Mouse (Mus musculus): Measurements from ENCODE around the gene Ltbp4. TPM values are rescaled to one million over a fixed set of nuclear protein-coding genes. Genes with fewer than 3 reads are reported as not detected.

The Ltbp4 gene
- polyA plus RNA-seq, 1 experiment from 2014 or later = 10.5 TPM

DNA sequence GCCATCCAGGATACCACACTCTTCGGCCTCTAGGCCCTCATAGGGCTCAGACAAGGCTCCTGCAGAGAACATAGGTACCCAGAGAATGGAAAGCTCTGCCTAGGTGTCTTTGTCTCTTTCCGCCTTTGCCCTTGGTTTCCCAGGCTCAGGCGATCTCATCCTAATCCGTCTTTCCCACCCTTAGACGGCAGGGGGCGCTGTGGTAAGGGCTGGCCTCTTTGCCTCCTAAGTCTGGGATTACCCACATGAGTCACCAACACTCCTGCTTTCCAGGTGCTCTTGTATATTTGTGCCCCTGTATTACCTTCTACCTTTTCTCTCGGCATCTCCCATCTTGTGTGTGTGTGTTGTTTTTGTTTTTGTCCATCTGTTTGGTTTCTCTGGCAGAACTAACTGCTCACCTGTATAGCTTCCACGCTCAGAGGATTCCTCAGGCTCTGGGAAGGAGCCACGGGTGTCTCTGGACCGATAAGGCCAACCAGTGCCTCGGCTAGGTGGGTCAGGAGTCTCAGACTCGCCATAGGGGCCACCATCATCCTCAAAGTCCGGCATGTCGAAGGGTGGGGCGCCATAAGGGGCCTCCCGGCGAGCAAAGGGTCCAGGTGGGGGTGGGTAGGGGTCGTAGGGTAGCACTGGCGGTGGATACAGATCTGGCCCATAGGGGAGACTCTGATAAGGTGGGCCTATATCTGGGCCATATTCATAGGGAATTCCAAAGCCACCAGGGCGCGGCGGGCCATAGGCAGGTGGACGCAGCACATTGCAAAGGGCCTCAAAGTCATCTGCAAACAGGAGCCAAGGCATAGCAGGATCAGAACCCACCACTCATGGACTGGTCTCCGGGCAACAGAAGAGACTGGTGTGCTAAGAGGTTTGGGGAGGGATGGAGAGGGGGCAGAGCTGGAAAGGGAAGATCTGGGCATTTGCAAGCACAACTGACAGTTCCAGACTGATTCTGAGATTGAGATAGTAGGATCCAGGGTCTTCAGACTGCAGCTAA, 31.0 kb downstream of the Ltbp4 start:
- no peak overlapping the region for H3K4me3 ChIP-seq
- ATAC-seq = no peak
- peaks cover 17% of the 10 kb centered on the region for H3K4me1 ChIP-seq
- H3K27ac ChIP-seq = no peak overlapping the region
- H3K9me3 ChIP-seq (replicated peaks) = no peaks in the 10 kb centered on the region
- 0 out of 2 replicates have a peak, but pooled peaks cover 16% of the 10 kb centered on the region for H3K27me3 ChIP-seq
- WGBS = 80% methylated on average over 24 of the region's 24 CpGs
- H3K9ac ChIP-seq = no peak overlapping the region
- H3K36me3 ChIP-seq (ENCODE audit: poor library complexity, severe bottlenecking) = no peaks in the 10 kb centered on the region
- H3K4me2 ChIP-seq = no peak overlapping the region

DNA sequence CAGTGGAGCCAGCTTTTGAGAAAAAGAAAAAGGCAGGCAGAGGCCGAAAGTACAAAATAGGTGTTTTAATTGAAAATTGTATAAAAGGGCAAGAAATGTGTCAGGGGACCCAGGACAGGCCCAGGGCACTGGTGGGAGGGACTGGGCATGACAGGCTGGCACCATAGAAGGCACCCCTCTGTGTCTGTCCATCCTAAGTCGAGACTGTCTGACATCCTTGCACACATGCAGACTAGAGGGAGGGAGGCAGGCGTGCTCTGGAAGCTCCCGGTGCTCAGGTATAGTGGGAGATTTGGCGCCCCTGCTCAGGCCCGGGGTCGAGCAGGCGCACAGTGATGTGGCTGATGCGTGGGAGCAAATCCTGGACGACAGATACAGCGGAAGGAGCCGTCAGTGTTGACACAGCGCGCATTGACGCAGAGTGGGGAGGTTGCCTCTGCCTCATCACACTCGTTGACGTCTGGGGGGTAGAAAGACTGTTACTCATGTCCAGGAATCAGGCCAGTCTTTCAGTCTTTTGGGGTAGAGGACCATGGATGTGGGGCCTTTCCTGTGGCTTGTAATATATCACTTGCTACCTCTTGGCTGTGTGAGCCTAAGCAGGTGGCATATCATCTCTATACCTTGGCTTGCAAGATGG, 32.3 kb downstream of the Ltbp4 start:
- 91% methylated on average over 17 of the region's 17 CpGs for WGBS
- ATAC-seq = no peak
- Histone ChIP-seq H3K4me2 (no peak overlapping the region), H3K27me3 (0 out of 2 replicates have a peak, but pooled peaks cover 11% of the 10 kb centered on the region), H3K4me1 (peaks cover 6% of the 10 kb centered on the region), H3K36me3 (ENCODE audit: poor library complexity, severe bottlenecking) (no peaks in the 10 kb centered on the region), H3K9ac (no peak overlapping the region), H3K27ac (no peak overlapping the region), H3K4me3 (no peak overlapping the region), H3K9me3 (replicated peaks) (no peaks in the 10 kb centered on the region)

DNA sequence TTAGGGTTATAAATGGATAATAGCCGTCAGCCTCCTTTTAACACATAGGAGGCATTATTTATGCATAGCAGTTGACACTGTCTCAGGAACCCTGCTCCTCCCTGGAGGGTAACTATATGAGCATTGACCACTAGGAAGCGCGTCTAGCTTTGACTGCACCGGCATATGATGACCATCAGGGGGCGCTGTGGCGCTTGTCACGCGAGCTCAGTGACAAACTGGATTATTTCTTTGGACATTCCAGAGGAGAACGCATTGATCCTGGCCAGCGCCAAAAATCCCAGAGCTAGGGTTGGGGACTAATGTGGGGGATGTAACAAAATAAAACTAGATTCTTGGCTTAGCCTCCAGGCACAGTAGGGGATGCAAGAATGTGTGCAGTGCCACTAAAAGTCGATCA, 35.3 kb downstream of the Ltbp4 start:
- H3K9me3 ChIP-seq (replicated peaks) = no peaks in the 10 kb centered on the region
- no peaks in the 10 kb centered on the region for H3K36me3 ChIP-seq (ENCODE audit: poor library complexity, severe bottlenecking)
- H3K27ac ChIP-seq = no peak overlapping the region
- H3K4me2 ChIP-seq = no peak overlapping the region
- H3K4me1 ChIP-seq = no peaks in the 10 kb centered on the region
- no peak for ATAC-seq
- H3K9ac ChIP-seq = no peak overlapping the region
- H3K27me3 ChIP-seq = 0 out of 2 replicates have a peak, but pooled peaks cover 3% of the 10 kb centered on the region
- 9% methylated on average over 11 of the region's 11 CpGs for WGBS
- H3K4me3 ChIP-seq = no peak overlapping the region

DNA sequence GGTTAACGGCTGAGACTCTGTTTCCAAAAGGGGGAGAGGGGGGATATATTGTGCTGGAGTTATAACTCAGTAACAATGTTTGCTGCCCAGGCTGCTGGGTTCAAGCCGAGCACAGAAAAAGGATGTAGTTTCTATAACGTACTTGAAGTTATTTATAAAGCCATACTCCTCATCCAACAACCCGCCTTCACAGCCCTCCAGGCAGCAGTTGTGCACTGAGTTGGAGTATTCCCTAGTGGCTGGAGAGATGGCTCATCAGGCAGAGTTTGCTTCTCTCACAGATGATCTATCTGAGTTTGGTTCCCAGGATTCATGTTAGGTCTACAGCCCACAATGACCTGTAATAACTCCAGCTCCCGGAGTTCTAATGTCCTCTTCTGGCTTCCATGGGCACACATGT, 36.7 kb downstream of the Ltbp4 start:
- Histone ChIP-seq H3K9ac (no peak overlapping the region), H3K9me3 (replicated peaks) (no peaks in the 10 kb centered on the region), H3K27me3 (0 out of 2 replicates have a peak, but pooled peaks cover 3% of the 10 kb centered on the region), H3K36me3 (ENCODE audit: poor library complexity, severe bottlenecking) (no peaks in the 10 kb centered on the region), H3K27ac (no peak overlapping the region), H3K4me2 (no peak overlapping the region), H3K4me3 (no peak overlapping the region), H3K4me1 (no peaks in the 10 kb centered on the region)
- no peak for ATAC-seq
- 87% methylated on average over 5 of the region's 5 CpGs for WGBS

DNA sequence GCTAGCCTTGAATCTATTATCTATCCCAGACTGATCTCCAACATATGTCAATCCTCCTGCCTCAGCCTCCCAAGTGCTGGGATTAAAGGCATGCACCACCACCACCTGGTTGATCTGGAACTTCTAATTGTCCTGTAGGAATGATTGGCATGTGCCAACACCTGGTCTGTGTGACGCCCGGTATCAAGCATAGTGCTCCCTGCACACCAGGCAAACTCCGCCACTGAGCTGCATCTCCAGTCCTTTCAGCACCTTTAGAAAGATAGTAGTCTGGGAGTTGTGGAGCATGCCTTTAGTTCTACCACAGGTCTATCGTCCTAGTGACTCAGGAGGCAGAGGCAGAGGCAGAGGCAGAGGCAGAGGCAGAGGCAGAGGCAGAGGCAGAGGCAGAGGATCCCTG, 37.1 kb downstream of the Ltbp4 start:
- H3K27ac ChIP-seq = no peak overlapping the region
- H3K27me3 ChIP-seq = 0 out of 2 replicates have a peak, but pooled peaks cover 3% of the 10 kb centered on the region
- WGBS = 87% methylated on average over 4 of the region's 4 CpGs
- ATAC-seq = no peak
- H3K4me2 ChIP-seq = no peak overlapping the region
- no peak overlapping the region for H3K9ac ChIP-seq
- no peaks in the 10 kb centered on the region for H3K9me3 ChIP-seq (replicated peaks)
- no peaks in the 10 kb centered on the region for H3K36me3 ChIP-seq (ENCODE audit: poor library complexity, severe bottlenecking)
- no peak overlapping the region for H3K4me3 ChIP-seq
- no peaks in the 10 kb centered on the region for H3K4me1 ChIP-seq

DNA sequence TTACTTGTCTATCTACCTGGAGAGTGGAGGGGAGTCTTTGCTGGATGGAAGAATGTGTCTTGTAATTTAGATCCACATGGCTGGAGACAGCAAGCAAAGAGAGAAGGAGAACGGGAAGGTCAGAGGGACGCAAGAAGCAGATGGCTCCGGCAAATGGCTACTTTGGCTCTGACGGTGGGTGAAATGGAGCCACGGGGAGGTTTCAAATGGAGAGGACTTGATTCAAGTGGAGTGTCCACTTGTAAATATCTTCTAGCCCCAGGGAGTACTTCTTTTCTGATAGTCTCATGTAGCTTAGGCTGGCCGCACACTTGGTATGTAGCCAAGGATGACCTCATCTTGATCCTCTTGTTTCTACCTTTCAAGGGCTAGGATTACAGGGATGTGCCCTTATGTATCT, 38.7 kb downstream of the Ltbp4 start:
- H3K27me3 ChIP-seq = 0 out of 2 replicates have a peak, but pooled peaks cover 3% of the 10 kb centered on the region
- H3K36me3 ChIP-seq (ENCODE audit: poor library complexity, severe bottlenecking) = no peaks in the 10 kb centered on the region
- H3K27ac ChIP-seq = no peak overlapping the region
- H3K4me2 ChIP-seq = no peak overlapping the region
- no peak overlapping the region for H3K9ac ChIP-seq
- H3K9me3 ChIP-seq (replicated peaks) = no peaks in the 10 kb centered on the region
- no peaks in the 10 kb centered on the region for H3K4me1 ChIP-seq
- ATAC-seq = no peak
- no peak overlapping the region for H3K4me3 ChIP-seq
- 88% methylated on average over 6 of the region's 6 CpGs for WGBS

DNA sequence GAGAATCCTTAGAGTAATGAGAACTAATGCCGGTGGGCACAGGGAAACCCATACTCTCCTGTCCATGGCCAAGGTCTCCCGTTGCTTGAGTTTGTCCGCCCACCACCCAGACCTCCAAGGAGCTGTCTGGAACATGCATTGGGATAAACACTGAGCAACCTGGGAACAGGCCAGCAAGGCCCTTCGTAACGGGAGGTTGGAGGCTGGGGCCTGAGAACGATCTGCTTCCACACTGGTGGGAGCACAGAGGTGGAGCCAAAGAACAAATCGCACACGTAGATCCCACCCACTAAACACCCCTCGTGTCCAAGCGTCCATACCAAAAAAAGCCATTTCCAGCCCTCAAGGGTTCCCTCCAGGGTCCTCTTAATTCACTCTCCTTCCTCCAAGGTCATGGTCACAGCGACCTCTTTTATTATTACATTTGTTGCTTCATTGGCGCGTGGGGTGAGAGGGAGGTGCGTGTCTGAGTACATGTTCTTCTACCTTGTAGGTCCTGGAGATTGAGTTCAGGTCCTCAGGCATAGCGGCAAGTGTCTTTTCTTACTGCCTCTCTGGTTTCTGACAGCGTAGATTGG, 39.4 kb downstream of the Ltbp4 start:
- Histone ChIP-seq H3K4me3 (no peak overlapping the region), H3K4me2 (no peak overlapping the region), H3K4me1 (no peaks in the 10 kb centered on the region), H3K27me3 (0 out of 2 replicates have a peak, but pooled peaks cover 3% of the 10 kb centered on the region), H3K9me3 (replicated peaks) (no peaks in the 10 kb centered on the region), H3K9ac (no peak overlapping the region), H3K27ac (no peak overlapping the region), H3K36me3 (ENCODE audit: poor library complexity, severe bottlenecking) (no peaks in the 10 kb centered on the region)
- WGBS = 91% methylated on average over 16 of the region's 16 CpGs
- no peak for ATAC-seq

DNA sequence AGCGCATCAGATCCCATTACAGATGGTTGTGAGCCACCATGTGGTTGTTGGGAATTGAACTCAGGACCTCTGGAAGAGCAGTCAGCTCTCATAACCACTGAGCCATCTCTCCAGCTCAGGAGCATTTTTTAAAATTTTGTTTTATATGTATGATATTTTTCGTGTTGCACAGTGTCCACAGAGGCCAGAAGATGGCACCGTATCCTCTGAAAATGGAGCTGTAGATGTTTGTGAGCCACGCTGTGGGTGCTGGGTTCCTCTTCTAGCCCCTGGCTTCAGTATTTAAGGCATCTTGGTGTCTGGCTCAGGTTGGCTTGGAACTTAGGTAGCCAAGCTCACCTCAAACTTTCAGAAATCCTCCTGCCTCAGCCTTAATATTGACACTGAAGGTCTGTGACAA, 41.0 kb downstream of the Ltbp4 start:
- Histone ChIP-seq H3K4me3 (no peak overlapping the region), H3K27ac (no peak overlapping the region), H3K4me1 (no peaks in the 10 kb centered on the region), H3K27me3 (no peaks in the 10 kb centered on the region), H3K9me3 (replicated peaks) (no peaks in the 10 kb centered on the region), H3K4me2 (no peak overlapping the region), H3K36me3 (ENCODE audit: poor library complexity, severe bottlenecking) (no peaks in the 10 kb centered on the region), H3K9ac (no peak overlapping the region)
- 88% methylated on average over 4 of the region's 4 CpGs for WGBS
- ATAC-seq = no peak

DNA sequence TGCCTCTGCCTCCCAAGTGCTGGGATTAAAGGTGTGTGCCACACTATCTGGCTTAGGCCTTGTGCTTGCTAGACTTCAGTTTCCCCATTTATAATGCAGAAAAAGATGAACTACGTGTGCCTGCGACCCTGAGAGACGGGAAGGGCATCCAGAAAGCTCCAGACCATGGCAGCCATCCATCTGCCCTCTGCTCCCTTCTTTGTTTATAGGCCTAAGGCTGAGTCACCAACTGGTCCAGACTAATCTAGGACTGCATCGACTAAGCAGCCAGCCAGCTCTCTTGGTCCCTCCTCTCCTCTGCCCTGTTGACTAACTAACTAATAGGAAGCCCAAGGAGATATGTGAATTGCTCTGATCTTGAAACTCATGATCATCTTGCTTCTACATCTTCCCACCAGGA, 41.5 kb downstream of the Ltbp4 start:
- H3K4me3 ChIP-seq = no peak overlapping the region
- H3K9me3 ChIP-seq (replicated peaks) = no peaks in the 10 kb centered on the region
- no peak overlapping the region for H3K9ac ChIP-seq
- H3K27me3 ChIP-seq = no peaks in the 10 kb centered on the region
- no peaks in the 10 kb centered on the region for H3K36me3 ChIP-seq (ENCODE audit: poor library complexity, severe bottlenecking)
- H3K4me2 ChIP-seq = no peak overlapping the region
- no peak overlapping the region for H3K27ac ChIP-seq
- no peak for ATAC-seq
- H3K4me1 ChIP-seq = no peaks in the 10 kb centered on the region
- WGBS = 75% methylated on average over 4 of the region's 4 CpGs

DNA sequence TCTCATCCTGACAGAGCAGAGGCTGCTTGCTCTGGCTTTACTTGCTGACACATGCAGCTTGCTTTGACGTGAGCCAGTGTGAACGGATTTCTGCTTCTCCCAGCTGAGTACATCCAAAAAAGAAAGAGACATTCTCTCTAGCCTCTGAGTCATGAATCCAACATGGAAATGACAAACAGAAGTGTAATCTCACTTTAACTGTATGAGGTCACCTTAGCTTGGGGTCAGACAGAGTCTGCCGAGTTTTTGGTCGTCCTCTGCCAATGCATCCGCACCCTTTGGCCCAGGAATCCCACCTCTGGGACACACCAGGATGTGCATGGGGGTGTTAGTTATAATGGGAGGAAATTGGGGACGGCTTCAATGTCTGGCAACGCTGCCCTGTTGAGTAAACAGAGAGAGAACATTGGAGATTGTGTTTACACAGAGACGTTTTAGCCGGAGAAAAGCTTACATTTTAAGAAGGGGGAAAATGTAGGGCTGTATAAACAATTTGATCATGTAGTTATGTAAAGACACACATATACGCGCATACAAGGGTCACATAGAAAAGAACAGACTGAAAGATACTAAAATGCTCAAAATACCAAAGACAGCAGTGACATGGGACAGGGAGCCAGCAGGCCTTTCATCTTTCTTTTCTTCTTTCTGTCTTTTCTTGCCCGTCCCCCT, 45.6 kb downstream of the Ltbp4 start:
- no peak for ATAC-seq
- Histone ChIP-seq H3K9me3 (replicated peaks) (peaks cover 3% of the 10 kb centered on the region; the same call in 1 of the 2 replicates), H3K4me2 (no peak overlapping the region), H3K9ac (no peak overlapping the region), H3K27me3 (no peaks in the 10 kb centered on the region), H3K36me3 (ENCODE audit: poor library complexity, severe bottlenecking) (no peaks in the 10 kb centered on the region), H3K4me1 (no peaks in the 10 kb centered on the region), H3K27ac (no peak overlapping the region), H3K4me3 (no peak overlapping the region)
- WGBS = 81% methylated on average over 12 of the region's 12 CpGs

DNA sequence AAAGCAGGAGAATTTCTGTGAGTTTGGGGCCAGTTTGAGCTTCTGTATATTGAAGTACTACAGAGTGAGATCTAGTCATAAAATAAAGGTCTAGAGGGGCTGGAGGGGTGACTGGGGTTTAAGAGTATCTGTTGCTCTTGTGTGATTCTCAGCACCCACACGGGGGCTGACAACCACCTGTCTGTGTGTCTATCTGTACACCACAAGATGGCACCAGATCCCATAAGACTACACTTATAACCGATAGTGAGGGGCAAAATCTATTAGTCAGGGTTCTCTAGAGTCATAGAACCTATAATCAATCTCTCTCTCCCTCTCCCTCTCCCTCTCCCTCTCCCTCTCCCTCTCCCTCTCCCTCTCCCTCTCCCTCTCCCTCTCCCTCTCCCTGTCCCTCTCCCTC, 46.9 kb downstream of the Ltbp4 start:
- 74% methylated on average over 2 of the region's 2 CpGs for WGBS
- H3K4me2 ChIP-seq = no peak overlapping the region
- H3K9ac ChIP-seq = no peak overlapping the region
- peaks cover 3% of the 10 kb centered on the region; the same call in 1 of the 2 replicates for H3K9me3 ChIP-seq (replicated peaks)
- no peak overlapping the region for H3K4me3 ChIP-seq
- ATAC-seq = no peak
- no peak overlapping the region for H3K27ac ChIP-seq
- 0 out of 2 replicates have a peak, but pooled peaks cover under 1% of the 10 kb centered on the region for H3K4me1 ChIP-seq
- H3K27me3 ChIP-seq = no peaks in the 10 kb centered on the region
- H3K36me3 ChIP-seq (ENCODE audit: poor library complexity, severe bottlenecking) = no peaks in the 10 kb centered on the region

Measured in forebrain, embryonic 13.5 days (tissue).